Mouse (Mus musculus) Muller cell, postnatal 12 days (primary cell): ENCODE measurements at regions not wholly inside any gene's neighbourhood (a gene's known extent, or its start where the extent isn't known, plus 50 kb on each side); places are given as distances from the start of the nearest gene placed in this dataset.

ENCODE experiments used
- DNase-seq: peaks from one replicate; pipeline ENCODE4 v3.0.0-alpha.2; 2015; ENCODE audit errors: inconsistent ontology term

- no peak for DNase-seq
Measured at GRCm38 (mm10) chr10:97241476-97241875, 237.9 kb upstream of the Dcn start.

- no peak for DNase-seq
Measured at GRCm38 (mm10) chr10:97245674-97246073, 233.7 kb upstream of the Dcn start.

GRCm38 (mm10) chr10:97248522-97248921, 230.9 kb upstream of the Dcn start:
- no peak for DNase-seq

GRCm38 (mm10) chr10:97249760-97250159, 229.6 kb upstream of the Dcn start:
- DNase-seq = no peak

- no peak for DNase-seq
Measured at GRCm38 (mm10) chr10:97250167-97250566, 229.2 kb upstream of the Dcn start.

GRCm38 (mm10) chr10:97265959-97266517, 213.4 kb upstream of the Dcn start:
- DNase-seq = no peak

- no peak for DNase-seq
Measured at GRCm38 (mm10) chr10:97282416-97282815, 197.0 kb upstream of the Dcn start.

- DNase-seq = no peak
Measured at GRCm38 (mm10) chr10:97282841-97283496, 196.4 kb upstream of the Dcn start.

GRCm38 (mm10) chr10:97304791-97305355, 174.5 kb upstream of the Dcn start:
- DNase-seq = no peak

GRCm38 (mm10) chr10:97309580-97309979, 169.8 kb upstream of the Dcn start:
- no peak for DNase-seq

GRCm38 (mm10) chr10:97312509-97312908, 166.9 kb upstream of the Dcn start:
- DNase-seq = no peak

- peak; percentile 96 for DNase-seq
Measured at GRCm38 (mm10) chr10:97312978-97313377, 166.4 kb upstream of the Dcn start.

- DNase-seq = peak; percentile 94
Measured at GRCm38 (mm10) chr10:97313407-97313901, 166.0 kb upstream of the Dcn start.

GRCm38 (mm10) chr10:97332639-97333038, 146.8 kb upstream of the Dcn start:
- no peak for DNase-seq

- DNase-seq = no peak
Measured at GRCm38 (mm10) chr10:97334044-97334443, 145.4 kb upstream of the Dcn start.

- DNase-seq = no peak
Measured at GRCm38 (mm10) chr10:97334606-97335150, 144.7 kb upstream of the Dcn start.

GRCm38 (mm10) chr10:97338033-97338692, 141.2 kb upstream of the Dcn start:
- DNase-seq = peak; percentile 53

GRCm38 (mm10) chr10:97339866-97340706, 139.3 kb upstream of the Dcn start:
- DNase-seq = peak; percentile 46

- peak; percentile 33 for DNase-seq
Measured at GRCm38 (mm10) chr10:97345347-97345746, 134.1 kb upstream of the Dcn start.

GRCm38 (mm10) chr10:97346949-97347348, 132.5 kb upstream of the Dcn start:
- DNase-seq = no peak

- DNase-seq = no peak
Measured at GRCm38 (mm10) chr10:97368625-97369024, 110.8 kb upstream of the Dcn start.
